Mouse (Mus musculus): Measurements from ENCODE around the gene Psen2. TPM values are rescaled to one million over a fixed set of nuclear protein-coding genes. Genes with fewer than 3 reads are reported as not detected.

The Psen2 gene
- polyA plus RNA-seq, 2 experiments = 17.1 to 23.4 TPM

DNA sequence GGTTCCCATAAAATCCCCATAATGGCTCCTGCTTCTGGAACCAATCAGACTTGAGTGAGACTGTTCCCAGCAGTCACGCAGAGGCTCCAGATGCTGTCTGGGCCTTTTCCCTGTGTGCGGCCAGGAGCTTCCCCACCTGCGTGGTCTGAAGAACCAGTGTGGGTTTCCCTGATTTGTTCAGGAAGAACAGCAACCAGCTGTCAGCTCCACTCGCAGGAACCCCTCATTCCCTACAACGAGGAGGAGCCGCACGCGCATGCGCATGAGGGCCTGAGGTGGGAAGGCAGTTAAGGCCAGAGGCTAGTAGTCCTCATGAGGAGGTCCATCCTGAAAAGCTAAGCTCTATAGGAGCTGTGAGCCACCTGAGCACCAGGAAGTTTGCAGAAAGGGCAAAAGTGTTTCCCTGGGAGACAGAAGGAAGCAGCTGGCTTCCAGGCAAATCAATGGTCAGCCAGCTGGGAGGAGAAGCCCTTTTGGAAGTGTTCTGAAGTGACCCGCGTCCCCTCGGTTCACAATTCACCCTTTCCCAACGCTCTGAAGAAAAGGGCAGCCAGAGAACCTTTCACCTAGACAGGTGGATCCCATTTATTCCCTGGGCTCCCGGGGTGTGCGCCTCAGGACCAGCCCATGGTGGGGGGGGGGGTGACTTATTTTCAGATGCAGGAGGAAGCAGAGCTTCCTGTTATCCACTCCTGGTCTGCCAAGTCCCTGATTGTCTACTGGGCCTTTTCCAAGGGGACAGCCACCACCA lies 23.0 kb upstream of the Psen2 start:
- 22% methylated on average over 15 of the region's 15 CpGs for WGBS
- peak overlapping the region; percentile 40; the same call in 1 of the 2 replicates for H3K27ac ChIP-seq (replicated peaks; ENCODE audit: low read depth, low read length)
- H3K4me1 ChIP-seq (ENCODE audit: control insufficient read depth, insufficient read depth, low read length) = peaks cover 24% of the 10 kb centered on the region
- peak; percentile 71 for ATAC-seq (ENCODE audit: low FRiP score, low read depth)
- no peak for TF ChIP-seq POLR2A (IDR thresholded peaks at IDR 0.05; ENCODE audit: borderline replicate concordance, extremely low read depth, insufficient read depth, insufficient read length)
- H3K9ac ChIP-seq (ENCODE audit: low read depth, low read length, severe bottlenecking) = no peak overlapping the region
- H3K4me3 ChIP-seq (replicated peaks; ENCODE audit: low read length) = no peak overlapping the region
- no peaks in the 10 kb centered on the region for H3K27me3 ChIP-seq (ENCODE audit: control insufficient read depth, insufficient read depth, low read length)
- H3K9me3 ChIP-seq (ENCODE audit: control insufficient read depth, low read length) = no peaks in the 10 kb centered on the region
- H3K4me2 ChIP-seq (replicated peaks; ENCODE audit: low read depth, low read length, severe bottlenecking) = peak overlapping the region; percentile 3; the same call in 1 of the 2 replicates
- DNase-seq (ENCODE audit: low spot score) = peak; percentile 51
- no peaks in the 10 kb centered on the region for H3K36me3 ChIP-seq (ENCODE audit: control insufficient read depth, insufficient read depth, low read length)

DNA sequence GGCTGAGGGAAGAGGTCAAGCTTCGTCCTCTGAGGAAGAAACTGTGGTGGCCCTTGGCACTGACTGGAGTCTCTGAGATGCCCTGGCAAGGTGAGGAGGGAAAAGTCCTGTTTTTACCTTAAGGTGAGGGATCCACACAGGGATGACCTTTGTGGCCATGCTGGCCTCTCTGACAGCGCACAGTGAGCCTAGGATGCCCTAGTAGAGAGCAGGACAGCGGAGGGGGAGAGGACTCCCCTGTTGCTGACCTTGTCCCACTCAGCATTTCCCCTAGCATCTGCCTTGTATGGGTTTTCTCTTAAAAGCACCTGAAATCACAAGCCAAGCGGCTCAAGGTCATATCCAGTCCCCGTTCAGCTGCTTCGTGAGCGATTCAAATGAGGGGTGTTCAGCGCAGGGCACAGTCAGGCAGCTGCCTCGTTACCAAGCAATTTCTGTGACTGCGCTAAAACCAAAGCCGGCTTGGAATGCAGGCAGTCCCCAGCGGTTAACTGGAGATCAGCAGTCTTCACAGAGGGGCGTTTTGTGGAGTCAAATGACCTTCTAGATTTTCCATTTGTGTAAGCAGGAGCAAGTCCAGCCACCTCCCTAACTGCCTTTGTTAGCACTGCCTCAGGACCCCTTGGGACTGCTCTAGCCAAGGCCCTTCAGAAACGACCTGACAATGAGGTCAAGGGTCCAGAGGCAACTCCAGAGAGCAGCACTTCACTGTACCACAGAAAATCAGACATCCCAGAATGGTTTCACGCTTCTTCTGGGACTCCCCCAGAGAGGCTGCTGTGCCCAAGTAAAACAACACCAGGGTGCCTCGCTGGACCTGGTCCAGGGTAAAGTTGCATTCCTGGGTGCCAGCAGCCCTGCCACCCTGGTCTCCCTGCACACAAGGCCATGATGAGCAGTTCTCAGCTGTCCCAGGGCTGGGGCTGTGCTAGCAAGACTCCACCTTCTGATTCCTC lies 20.9 kb upstream of the Psen2 start:
- peaks cover 29% of the 10 kb centered on the region for H3K4me1 ChIP-seq (ENCODE audit: control insufficient read depth, insufficient read depth, low read length)
- ATAC-seq (ENCODE audit: low FRiP score, low read depth) (peak; percentile 55), DNase-seq (ENCODE audit: low spot score) (peak; percentile 70)
- WGBS = 23% methylated on average over 16 of the region's 16 CpGs
- no peak overlapping the region for H3K9ac ChIP-seq (ENCODE audit: low read depth, low read length, severe bottlenecking)
- no peaks in the 10 kb centered on the region for H3K27me3 ChIP-seq (ENCODE audit: control insufficient read depth, insufficient read depth, low read length)
- H3K4me3 ChIP-seq (replicated peaks; ENCODE audit: low read length) = no peak overlapping the region
- no peak for TF ChIP-seq POLR2A (IDR thresholded peaks at IDR 0.05; ENCODE audit: borderline replicate concordance, extremely low read depth, insufficient read depth, insufficient read length)
- H3K9me3 ChIP-seq (ENCODE audit: control insufficient read depth, low read length) = no peaks in the 10 kb centered on the region
- 0 out of 2 replicates have a peak overlapping the region, but pooled peaks have one; percentile 13 for H3K4me2 ChIP-seq (replicated peaks; ENCODE audit: low read depth, low read length, severe bottlenecking)
- H3K36me3 ChIP-seq (ENCODE audit: control insufficient read depth, insufficient read depth, low read length) = no peaks in the 10 kb centered on the region
- no peak overlapping the region for H3K27ac ChIP-seq (replicated peaks; ENCODE audit: low read depth, low read length)

GRCm38 (mm10) chr1:180282581-180282980 lies 19.3 kb upstream of the Psen2 start:
- DNase-seq (ENCODE audit: low spot score) (no peak), ATAC-seq (ENCODE audit: low FRiP score, low read depth) (no peak)
- Histone ChIP-seq H3K27me3 (ENCODE audit: control insufficient read depth, insufficient read depth, low read length) (no peaks in the 10 kb centered on the region), H3K4me3 (replicated peaks; ENCODE audit: low read length) (no peak overlapping the region), H3K27ac (replicated peaks; ENCODE audit: low read depth, low read length) (no peak overlapping the region), H3K9ac (ENCODE audit: low read depth, low read length, severe bottlenecking) (no peak overlapping the region), H3K36me3 (ENCODE audit: control insufficient read depth, insufficient read depth, low read length) (no peaks in the 10 kb centered on the region), H3K4me1 (ENCODE audit: control insufficient read depth, insufficient read depth, low read length) (peaks cover 29% of the 10 kb centered on the region), H3K9me3 (ENCODE audit: control insufficient read depth, low read length) (no peaks in the 10 kb centered on the region), H3K4me2 (replicated peaks; ENCODE audit: low read depth, low read length, severe bottlenecking) (no peak overlapping the region)
- WGBS = 14% methylated on average over 6 of the region's 6 CpGs
- no peak for TF ChIP-seq POLR2A (IDR thresholded peaks at IDR 0.05; ENCODE audit: borderline replicate concordance, extremely low read depth, insufficient read depth, insufficient read length)

DNA sequence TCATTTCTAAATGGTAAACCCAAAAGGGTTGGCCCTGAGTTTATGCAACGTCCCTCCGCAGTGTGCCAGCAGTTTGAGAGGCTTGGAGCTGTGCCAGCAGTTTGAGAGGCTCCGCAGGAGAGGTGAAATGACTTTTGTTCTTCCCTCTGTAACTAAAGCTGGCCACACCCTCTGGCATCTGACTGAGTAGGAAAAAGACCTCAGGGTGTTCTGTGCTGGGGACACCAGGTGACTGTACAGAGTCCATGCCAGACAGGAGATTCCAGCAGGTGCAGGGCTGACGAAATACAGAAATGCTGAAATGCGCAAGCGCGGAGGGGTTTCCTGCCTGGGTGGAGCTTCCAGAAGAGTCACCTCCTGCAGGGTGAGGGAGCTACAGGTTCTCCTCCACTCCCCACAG lies 16.4 kb upstream of the Psen2 start:
- peak; percentile 69 for DNase-seq (ENCODE audit: low spot score)
- Histone ChIP-seq H3K36me3 (ENCODE audit: control insufficient read depth, insufficient read depth, low read length) (no peaks in the 10 kb centered on the region), H3K27ac (replicated peaks; ENCODE audit: low read depth, low read length) (no peak overlapping the region), H3K4me2 (replicated peaks; ENCODE audit: low read depth, low read length, severe bottlenecking) (peak overlapping the region; percentile 26; the same call in 1 of the 2 replicates), H3K4me3 (replicated peaks; ENCODE audit: low read length) (no peak overlapping the region), H3K27me3 (ENCODE audit: control insufficient read depth, insufficient read depth, low read length) (no peaks in the 10 kb centered on the region), H3K9ac (ENCODE audit: low read depth, low read length, severe bottlenecking) (no peak overlapping the region), H3K9me3 (ENCODE audit: control insufficient read depth, low read length) (no peaks in the 10 kb centered on the region), H3K4me1 (ENCODE audit: control insufficient read depth, insufficient read depth, low read length) (peaks cover 24% of the 10 kb centered on the region)
- WGBS = 18% methylated on average over 7 of the region's 7 CpGs
- no peak for TF ChIP-seq POLR2A (IDR thresholded peaks at IDR 0.05; ENCODE audit: borderline replicate concordance, extremely low read depth, insufficient read depth, insufficient read length)
- no peak for ATAC-seq (ENCODE audit: low FRiP score, low read depth)

DNA sequence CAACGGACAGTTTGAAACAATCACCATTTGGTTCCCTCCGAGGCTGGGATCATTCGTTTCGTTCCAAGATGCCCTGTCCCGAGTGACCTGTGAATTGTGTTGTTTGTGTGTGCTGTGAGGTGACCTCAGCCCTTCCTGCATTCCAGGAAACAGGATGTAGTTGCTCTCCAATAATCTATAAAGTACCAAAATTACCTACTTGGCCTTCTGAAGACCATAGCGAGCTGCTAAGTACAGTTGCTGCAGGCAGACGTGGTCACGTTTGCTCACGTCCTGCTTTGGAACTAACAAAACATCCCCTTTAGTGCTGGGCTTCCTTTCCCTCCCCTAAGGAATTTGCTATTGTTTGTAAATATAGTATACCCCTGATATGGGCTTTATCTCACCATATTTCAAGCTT lies 14.3 kb upstream of the Psen2 start:
- Histone ChIP-seq H3K36me3 (ENCODE audit: control insufficient read depth, insufficient read depth, low read length) (no peaks in the 10 kb centered on the region), H3K27me3 (ENCODE audit: control insufficient read depth, insufficient read depth, low read length) (no peaks in the 10 kb centered on the region), H3K4me1 (ENCODE audit: control insufficient read depth, insufficient read depth, low read length) (peaks cover 11% of the 10 kb centered on the region), H3K27ac (replicated peaks; ENCODE audit: low read depth, low read length) (no peak overlapping the region), H3K9me3 (ENCODE audit: control insufficient read depth, low read length) (no peaks in the 10 kb centered on the region), H3K4me3 (replicated peaks; ENCODE audit: low read length) (no peak overlapping the region), H3K9ac (ENCODE audit: low read depth, low read length, severe bottlenecking) (no peak overlapping the region), H3K4me2 (replicated peaks; ENCODE audit: low read depth, low read length, severe bottlenecking) (no peak overlapping the region)
- TF ChIP-seq POLR2A (IDR thresholded peaks at IDR 0.05; ENCODE audit: borderline replicate concordance, extremely low read depth, insufficient read depth, insufficient read length) = no peak
- ATAC-seq (ENCODE audit: low FRiP score, low read depth) (no peak), DNase-seq (ENCODE audit: low spot score) (no peak)
- WGBS = 48% methylated on average over 9 of the region's 9 CpGs

Measured in limb, embryonic 14.5 days (tissue).